Mouse (Mus musculus) gastrocnemius, postnatal 14 days (tissue): ENCODE data around the gene Tmem273. TPM values are rescaled to one million over a fixed set of nuclear protein-coding genes. Genes with fewer than 3 reads are reported as not detected.

Experiments
- DNase-seq: peaks from one replicate; pipeline ENCODE4 v3.0.0; 2021; ENCODE audit warnings: mixed read lengths
- intact Hi-C: fragments of 180-260 bp; cut with DNase I; formaldehyde crosslinking; loops from one replicate; pipeline ENCODE4 v1.15.1; 2025; ENCODE audit warnings: low total_unique reads
- long read RNA-seq, 2 experiments: library from polyadenylated mRNA; stranded (forward); transcript quantifications; one replicate each; pipeline ENCODE4 v2.0.0; 2021
- total RNA-seq, 2 experiments: library from RNA; stranded (reverse); gene quantifications; 2 replicates each; pipeline ENCODE4 v1.2.3; 2021

Gene Tmem273
- under 1 TPM; 0.47 to 0.58 TPM for total RNA-seq
- long read RNA-seq, experiment 1, result 0 reads
- long read RNA-seq, experiment 2, result 0 reads

GRCm38 (mm10) chr14:32785556-32786130, at the start of gene Tmem273:
TSS of gene Tmem273 (plus strand) at chr14:32785963.
- intact Hi-C loops, result no loop called here
- DNase-seq, result no peak

- intact Hi-C loops, result no loop called here
- no peak for DNase-seq
Measured at GRCm38 (mm10) chr14:32736561-32736960, 49.2 kb upstream of the Tmem273 start.

DNA sequence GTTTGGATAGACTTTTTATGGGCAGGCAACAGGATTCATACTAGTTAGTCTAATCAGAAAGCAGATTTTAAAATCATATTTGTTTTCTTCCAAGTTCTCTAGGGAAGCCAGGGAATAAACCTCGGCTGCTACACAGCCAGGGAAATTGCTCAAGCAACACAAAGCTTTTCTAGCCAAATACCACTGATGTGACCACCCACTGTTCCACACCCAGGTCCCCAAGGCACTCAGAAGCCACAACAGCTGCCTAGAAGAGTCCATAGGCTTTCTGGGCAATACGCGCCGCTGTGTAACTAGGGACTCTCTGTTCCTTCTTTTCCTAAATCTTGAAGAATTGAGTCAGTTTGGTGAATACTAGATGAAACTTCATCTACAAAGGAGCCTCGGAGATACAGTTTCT, 47.2 kb upstream of the Tmem273 start:
- intact Hi-C loops, result no loop called here
- DNase-seq, result peak; percentile 13

DNA sequence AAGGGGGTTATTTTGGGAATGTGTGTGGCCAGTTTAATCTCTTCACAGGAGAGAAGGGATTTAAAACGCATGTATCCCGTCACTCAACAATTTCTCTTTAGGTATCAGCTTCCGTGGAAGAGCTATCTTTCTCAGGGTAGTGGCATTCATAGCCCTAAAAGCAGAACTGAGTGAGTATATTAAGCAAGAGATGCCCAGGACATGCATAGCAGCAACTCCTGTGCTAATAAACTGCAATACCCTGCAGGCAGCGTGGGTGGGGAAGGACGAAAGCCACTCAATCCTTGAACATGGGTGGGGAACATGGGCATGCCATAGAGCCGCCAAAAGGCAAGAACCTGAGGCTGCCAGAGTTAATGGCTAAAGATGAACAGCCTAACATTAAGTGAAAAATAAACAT, 37.2 kb upstream of the Tmem273 start:
- intact Hi-C loops, result no loop called here
- DNase-seq, result no peak

DNA sequence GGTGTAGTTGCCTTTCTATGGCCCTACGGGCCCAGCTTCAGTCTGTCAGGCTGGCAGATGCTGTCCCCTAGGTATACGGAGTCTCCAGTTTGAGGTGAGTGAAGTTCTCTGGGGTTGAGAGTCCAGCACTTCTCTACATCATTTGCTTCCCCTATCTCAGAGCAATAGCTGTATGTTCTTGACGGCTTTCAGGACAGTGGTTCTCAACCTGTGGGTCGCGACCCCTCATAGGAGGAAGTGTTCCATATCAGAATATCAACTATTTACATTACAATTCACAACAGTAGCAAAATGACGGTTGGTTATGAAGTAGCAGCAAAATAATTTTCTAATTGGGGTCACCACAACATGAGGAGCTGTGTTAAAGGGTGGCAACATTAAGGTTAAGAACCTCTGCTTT, 35.0 kb upstream of the Tmem273 start:
- intact Hi-C loops, result no loop called here
- DNase-seq, result no peak

DNA sequence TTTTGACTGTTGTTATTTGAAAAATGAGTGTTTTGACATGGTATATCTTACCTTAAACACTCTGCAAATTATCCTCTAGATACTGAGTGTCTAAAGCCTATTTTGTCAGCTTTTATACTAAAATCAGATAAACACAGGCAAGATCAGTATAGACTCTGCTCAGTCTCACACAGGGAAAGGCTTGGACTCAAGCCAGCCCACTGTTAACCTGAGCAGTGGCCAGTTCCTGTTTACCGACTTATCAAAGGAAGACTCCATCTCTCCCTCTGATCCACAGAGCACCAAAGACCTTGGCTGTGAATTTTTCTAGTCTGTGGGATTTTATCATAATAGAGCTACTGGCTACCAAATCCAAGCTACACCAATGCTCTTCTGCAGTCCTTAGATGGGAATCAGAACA, 31.5 kb upstream of the Tmem273 start:
- no peak for DNase-seq
- intact Hi-C loops, result no loop called here

DNA sequence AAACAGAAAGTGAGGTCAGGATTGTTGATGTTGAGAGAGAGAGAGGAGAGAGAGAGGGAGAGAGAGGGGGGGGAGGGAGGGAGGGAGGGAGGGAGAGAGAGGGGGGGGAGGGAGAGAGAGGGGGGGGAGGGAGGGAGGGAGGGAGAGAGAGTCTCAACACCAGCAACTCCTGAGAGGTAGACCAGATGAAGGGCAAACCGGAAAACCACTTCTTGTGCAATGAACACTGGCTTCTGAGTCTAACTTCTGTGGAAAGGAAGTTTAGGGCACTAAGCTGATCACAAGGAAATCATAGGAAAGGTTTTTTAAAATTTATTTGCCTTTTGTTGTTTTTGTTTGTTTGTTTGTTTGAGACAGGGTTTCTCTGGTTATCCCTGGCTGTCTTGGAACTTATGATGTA, 23.6 kb upstream of the Tmem273 start:
- no peak for DNase-seq
- intact Hi-C loops, result no loop called here

DNA sequence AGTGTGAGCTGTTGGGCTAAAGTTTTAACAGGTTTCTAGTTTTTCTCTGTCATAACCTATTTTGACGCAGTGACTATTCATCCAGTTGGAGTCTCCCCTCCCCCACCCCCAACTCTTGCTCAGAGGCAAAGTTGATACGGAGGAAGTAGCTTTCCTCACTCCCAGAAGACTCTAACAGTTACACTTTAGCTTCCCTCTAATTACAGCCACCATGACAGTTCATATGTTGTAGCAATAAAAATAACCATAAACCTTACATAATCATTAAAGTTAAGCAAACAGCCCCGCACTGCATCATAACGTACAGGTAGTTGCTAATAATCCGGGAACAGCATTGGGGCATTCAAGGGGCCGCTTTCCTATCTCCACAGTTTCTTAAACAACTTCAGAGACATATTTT, 15.2 kb upstream of the Tmem273 start:
- no peak for DNase-seq
- intact Hi-C loops, result loop anchor here (5.0 to 10.0 kb wide), 2 partner anchors 192 to 264 kb away; no protein-coding TSS in a partner anchor

GRCm38 (mm10) chr14:32772085-32772484, 13.7 kb upstream of the Tmem273 start:
- intact Hi-C loops, result loop anchor here (5.0 to 10.0 kb wide), 2 partner anchors 190 to 263 kb away; no protein-coding TSS in a partner anchor
- DNase-seq, result no peak

GRCm38 (mm10) chr14:32772791-32773190, 13.0 kb upstream of the Tmem273 start:
- DNase-seq, result peak; percentile 13
- intact Hi-C loops, result loop anchor here (5.0 to 10.0 kb wide), 2 partner anchors 190 to 262 kb away; no protein-coding TSS in a partner anchor

DNA sequence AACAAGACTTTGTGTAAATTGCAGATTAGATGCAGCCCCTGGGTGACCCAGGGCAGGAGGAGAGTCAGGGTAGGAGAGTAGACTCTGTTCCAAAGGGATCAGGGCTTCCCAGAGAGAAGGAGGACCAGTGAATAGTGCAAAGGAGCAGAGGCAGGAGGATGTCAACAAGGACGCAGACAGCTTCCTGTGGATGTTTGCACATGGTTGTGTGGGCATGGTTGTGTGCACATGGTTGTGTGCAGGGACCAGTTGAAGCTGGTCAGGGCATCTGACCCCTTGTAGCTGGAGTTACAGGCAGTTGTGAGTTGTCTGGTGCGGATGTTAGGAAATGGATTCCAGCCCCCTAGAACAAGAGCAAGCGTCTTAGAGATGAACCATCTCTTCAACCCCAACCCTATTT, 12.3 kb upstream of the Tmem273 start:
- no peak for DNase-seq
- intact Hi-C loops, result loop anchor here (5.0 to 10.0 kb wide), 2 partner anchors 189 to 261 kb away; no protein-coding TSS in a partner anchor

DNA sequence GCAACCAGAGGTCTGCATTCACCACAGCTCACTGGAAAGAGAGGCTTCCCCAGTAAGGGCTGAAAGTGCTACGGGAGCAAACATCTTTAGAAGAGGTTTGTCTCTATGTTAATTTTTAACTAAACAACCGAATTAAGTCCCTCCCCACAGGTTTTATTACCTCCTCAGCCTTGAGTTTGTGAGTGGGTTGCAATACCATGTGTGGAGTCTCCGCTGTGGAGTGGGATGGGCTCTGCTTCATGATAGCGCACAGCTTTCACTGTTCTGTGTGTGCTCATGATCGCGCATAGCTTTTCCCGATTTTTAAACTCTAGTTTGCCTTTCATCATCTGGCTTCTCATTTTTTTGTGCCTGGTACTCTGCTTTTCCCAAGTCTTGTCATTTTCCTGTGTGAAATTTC, 9.7 kb upstream of the Tmem273 start:
- intact Hi-C loops, result loop anchor here (10.0 kb wide), 1 partner anchor 259 kb away; no protein-coding TSS in a partner anchor
- no peak for DNase-seq

GRCm38 (mm10) chr14:32778362-32778761, 7.4 kb upstream of the Tmem273 start:
- no peak for DNase-seq
- intact Hi-C loops, result loop anchor here (10.0 kb wide), 1 partner anchor 256 kb away; no protein-coding TSS in a partner anchor

DNA sequence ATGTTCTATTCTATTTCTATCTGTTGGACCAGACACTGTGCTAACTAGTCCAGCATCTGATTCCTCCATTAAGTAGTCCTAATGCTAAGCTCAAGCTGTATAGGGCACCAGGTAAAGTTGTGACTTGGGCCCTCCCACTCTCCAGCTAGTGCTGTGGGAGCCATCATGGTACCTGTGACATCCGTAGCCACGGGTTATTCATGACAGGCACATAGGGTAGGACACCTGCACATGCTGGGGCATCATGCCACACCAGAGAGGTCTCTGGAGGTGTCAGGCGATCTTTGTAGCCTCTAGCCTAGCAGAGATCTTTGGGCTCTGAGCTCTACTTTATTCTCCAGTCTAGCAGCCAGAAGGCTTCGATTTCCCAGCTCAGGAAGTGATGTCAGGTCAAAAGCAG, 2.9 kb upstream of the Tmem273 start:
- no peak for DNase-seq
- intact Hi-C loops, result no loop called here

- DNase-seq, result no peak
- intact Hi-C loops, result no loop called here
Measured at GRCm38 (mm10) chr14:32784130-32784747, 1.5 kb upstream of the Tmem273 start.

DNA sequence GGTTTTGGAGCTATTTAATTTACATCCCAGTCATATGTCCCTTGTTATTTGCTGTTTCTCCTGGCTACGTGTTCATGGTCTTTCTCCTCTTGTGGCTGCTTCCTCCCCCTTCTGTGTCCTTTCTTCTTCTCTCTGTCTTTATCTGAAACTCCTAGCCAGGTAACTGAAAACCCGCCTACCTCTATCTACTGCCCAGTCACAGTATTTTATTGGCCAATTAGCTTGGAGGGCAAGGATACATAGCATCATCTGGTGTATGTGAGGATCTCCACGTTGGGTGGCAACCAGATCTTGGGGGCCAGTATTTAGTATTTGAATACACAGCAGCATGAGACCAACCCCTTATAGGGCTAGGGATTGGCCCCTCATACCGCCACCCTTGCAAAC, 1.0 kb upstream of the Tmem273 start:
- intact Hi-C loops, result no loop called here
- DNase-seq, result no peak

DNA sequence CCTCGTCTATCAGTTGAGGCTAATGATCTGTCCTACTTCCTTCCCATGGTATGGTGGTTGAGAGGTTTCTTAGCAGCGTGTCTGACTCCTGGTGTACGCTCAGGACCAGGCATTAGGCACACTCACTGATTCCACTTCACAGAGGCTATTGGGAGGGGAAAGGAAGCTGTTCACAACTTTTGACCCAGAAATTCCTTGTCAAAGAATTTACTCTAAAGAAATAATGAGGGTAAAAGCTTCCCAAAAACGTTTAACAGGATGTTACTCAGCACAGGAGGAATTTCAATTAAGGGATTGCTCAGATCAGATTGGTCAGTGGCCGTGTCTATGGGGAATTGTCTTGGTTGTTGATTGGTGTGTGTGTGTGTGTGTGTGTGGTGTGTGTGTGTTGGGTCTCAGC, 1.9 kb downstream of the Tmem273 start:
- no peak for DNase-seq

GRCm38 (mm10) chr14:32796375-32796774, 10.6 kb downstream of the Tmem273 start:
- no peak for DNase-seq
- intact Hi-C loops, result no loop called here

More for the DNA sequence above, 1.9 kb downstream of the Tmem273 start:
- intact Hi-C loops, result no loop called here

DNA sequence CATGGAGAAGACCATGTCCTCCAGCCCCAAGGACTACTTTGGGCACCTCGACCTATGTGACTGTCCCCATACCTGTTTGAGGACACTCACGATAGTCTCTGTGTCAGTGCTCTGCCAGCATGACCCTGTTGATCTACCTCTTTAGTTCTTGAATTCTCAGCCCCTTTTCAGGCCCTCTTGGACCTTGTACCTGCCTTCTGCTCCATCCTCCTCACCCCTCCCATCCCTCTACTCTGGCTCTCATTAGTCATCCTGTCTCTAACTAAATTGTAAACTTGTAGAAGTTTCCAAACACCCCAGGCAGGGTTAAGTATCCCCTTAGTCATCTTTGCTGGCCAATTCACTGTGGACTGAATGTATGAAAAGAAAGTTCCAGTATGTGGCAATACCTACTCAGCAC, 12.0 kb downstream of the Tmem273 start:
- DNase-seq, result no peak
- intact Hi-C loops, result no loop called here

DNA sequence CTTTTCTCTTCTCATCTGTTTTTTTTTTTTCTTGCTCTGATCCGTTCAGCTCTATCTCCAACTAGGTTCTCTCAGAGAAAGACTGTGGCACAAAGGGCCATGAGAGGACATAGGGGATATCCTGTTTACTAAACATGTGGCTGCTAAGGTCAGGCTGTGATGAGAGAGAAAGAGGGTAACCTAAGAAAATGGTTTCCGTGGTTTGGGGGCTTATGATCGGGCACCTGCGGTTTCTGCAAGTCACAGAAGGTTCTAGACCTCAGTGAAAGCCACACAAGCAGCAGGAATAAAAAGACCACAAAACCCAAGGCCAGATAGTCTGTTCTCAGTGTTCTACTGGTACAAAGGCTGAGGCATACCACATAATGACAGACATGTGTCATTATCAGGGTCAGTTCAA, 12.6 kb downstream of the Tmem273 start:
- no peak for DNase-seq
- intact Hi-C loops, result no loop called here

DNA sequence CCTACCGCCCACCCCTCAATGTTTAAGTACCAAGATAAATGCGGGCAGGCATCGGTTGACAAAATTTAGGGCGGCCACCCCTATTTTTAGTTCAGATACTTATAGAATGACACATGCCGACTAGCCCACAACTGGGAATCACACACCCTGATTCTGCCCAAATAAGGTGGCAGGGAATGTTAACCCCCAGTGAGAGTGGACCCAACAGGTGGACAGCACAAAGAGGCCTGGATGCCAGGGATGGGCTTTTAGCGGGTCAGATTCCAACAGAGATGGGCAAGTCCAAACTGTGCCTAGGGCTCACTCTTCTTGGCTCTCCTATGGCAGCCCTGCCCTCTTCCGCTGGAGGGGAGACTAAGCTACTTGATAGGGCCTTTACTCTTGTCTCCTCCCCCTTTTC, 14.3 kb downstream of the Tmem273 start:
- intact Hi-C loops, result loop anchor here (10.0 kb wide), 1 partner anchor 165 kb away; no protein-coding TSS in a partner anchor
- no peak for DNase-seq
